Mouse (Mus musculus) embryonic fibroblast, embryonic 13.5 days (primary cell): ENCODE measurements around the gene Ank3.

Source experiments
- CTCF ChIP-seq: IDR thresholded peaks from 2 replicates; pipeline ENCODE4 v1.5.1; 2011; ENCODE audit warnings: mild to moderate bottlenecking, control low read depth, low read length, moderate library complexity, borderline replicate concordance; ENCODE audit not compliant: insufficient read depth
- POLR2A ChIP-seq: IDR thresholded peaks from 2 replicates; pipeline ENCODE4 v1.6.1; 2011; ENCODE audit warnings: low read depth, mild to moderate bottlenecking, control low read depth, low read length, moderate library complexity

DNA sequence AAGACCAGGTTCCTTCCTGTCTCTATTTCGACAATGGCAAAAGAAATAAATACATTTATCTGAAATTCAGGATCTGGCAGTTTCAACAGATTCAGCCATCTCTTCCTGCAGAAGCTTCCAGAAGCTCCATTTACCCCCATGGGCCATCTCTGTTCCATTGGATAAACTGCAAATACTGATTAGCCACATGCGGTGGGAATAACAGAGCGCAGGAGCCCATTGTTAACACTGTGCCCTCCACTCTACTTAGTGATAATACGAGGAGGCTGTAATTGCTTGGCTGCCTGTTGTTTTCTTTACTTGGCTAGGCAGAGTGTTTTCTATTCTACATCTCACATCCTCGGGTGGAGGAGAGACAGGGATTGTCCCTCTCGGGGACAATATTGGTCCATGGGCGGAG lies 174.5 kb downstream of the Ank3 start:
- TF ChIP-seq POLR2A (no peak), CTCF (no peak)
